Mouse (Mus musculus) embryo, embryonic 9.5 days (tissue): Measurements from ENCODE around the gene Gm45753.

Source experiments
- DNase-seq: peaks from one replicate; pipeline ENCODE4 v3.0.0-alpha.2; 2017; ENCODE audit errors: extremely low spot score

The Gm45753 gene

DNA sequence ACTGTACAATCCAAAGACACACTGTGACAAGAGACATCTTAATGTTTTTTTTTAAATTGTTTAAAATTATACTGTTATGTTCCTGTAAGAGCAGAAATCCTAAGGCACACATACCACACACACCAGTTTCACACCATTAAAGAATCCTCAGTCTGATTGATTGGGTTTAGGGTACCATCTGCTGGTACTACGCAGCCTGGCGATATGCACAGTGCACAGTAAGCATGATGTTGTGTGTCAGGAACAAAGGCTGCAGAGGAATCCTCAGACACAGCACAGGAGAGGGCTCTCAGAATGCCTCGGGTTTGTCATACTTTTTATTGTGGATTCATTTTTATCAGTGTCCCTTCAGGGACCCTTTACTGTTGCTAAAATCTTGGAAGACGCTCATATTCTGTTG, 33.9 kb downstream of the Gm45753 start:
- no peak for DNase-seq

DNA sequence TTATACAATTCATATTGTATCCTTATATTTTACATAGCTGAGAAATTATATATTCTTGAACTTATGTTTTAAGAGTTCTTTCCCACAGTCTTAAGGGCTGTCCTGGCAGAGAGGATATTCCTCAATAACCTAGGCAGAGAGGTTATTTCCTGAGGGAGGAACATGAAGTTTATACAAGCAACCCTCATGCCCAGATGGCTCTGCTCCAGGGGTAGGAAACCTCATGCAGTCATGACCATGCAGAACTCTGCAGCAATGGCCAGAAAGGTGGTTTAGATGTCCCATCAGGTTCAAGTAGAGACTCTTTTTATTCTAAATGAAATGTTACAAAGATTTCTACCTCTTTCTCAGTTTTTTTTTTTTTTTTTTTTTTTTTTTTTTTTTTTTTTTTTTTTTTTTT, 39.2 kb downstream of the Gm45753 start:
- DNase-seq, result no peak

DNA sequence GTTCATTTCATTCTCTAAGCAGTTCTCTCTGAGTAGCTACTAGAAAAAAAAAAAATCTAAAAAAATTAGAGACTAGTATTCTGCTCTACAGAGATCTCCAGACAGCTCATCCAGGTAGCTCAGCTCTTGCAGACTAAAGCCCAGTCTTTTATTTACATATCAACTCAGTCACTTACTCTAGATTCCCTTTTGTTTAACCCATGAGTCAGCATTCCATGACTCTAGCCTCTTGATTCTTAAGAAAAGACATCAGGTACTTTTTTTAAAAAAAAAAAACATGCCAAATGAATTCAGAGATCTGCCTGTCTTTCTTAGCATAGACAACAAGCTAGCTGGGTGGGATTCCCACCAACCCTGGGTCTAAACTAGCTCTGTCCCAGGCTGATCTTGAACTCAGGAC, 39.8 kb downstream of the Gm45753 start:
- no peak for DNase-seq

DNA sequence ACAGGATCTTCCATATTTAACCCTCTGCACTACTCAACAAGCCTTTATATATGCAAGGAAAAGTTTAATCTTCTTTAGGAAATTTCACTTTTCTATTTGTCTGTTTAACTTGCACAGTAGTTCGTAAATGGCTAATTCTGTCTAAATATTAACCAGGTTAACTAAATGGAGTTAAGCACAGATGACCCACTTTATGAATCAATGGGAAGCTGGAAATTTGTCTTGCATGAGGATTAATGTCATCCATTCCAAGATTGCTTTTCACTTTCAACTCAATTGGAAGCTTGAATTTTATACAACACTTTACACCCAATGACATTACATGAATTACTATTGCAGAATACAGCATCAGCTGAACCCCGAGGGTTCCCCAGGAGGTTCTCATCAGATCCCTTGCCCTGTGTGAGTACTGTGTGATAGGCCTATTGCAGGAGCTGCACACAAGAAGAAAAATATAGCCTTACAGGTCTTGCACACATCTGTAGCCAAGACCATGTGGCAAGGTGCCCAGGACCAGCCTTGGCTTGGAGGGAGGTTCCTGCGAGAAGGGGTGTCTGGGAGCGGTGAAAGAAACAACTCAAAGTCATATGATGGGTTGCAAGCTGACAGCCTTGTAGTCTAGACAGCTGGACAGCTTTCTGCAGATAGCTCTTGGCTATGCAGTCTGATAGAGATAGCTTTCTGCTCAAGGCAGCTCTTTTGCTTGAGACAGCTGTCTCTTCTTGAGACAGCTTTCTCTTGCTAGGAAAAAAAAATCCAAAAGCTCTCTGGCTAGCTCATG, 40.5 kb downstream of the Gm45753 start:
- DNase-seq, result no peak

DNA sequence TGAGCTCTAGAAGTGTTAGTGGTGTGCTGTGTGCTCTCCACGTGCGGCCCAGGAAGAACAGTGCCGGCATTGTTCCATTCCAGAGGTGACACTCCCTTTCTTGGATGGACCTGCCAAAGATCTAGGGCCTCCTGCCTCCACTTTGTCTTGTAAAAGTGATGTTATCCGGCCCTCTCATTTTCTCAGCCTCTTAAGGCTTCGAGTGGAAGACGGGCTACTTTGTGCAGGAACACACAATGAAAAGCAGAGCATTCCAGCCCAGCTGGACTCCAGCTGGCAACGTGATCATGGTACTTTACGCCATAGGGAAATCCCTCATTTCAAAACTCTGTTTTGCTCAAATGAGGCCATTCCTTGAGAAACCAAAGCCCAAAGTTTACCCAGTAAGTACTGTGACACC, 41.3 kb downstream of the Gm45753 start:
- no peak for DNase-seq

DNA sequence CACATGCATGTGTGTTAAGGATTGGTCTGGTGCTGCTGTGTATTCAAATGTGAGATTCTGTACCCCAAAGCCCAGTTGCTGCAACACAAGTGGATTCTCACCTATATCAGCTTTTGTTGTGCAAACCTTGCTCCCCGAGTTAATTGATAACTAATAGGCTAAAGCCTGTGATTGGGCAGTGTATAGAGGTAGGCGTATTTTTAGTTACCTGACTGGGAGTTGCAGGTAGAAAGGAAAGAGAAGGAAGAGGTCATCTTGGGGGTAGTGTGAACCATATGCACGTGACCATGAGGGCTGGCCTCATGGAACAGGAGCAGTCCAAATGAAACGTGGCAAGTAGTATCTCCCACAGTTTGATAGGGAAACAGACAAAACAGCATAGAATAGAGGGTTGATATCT, 43.3 kb downstream of the Gm45753 start:
- no peak for DNase-seq

DNA sequence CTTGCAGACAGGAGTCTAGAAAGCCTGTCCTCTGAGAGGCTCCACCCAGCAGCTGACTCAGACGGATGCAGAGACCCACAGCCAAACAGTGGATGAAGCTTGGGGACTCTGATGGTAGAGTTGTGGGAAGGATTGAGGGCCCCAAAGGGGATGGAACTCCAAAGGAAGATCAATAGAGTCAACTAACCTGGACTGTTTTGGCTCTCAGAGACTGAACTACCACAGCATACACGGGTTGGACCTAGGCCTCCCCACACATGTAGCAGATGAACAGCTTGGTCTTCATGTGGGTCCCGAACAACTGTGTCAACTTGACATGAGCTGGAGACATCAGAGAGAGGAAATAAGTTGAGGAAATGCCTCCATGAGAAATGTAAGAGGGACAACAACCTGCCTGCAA, 45.4 kb downstream of the Gm45753 start:
- no peak for DNase-seq

DNA sequence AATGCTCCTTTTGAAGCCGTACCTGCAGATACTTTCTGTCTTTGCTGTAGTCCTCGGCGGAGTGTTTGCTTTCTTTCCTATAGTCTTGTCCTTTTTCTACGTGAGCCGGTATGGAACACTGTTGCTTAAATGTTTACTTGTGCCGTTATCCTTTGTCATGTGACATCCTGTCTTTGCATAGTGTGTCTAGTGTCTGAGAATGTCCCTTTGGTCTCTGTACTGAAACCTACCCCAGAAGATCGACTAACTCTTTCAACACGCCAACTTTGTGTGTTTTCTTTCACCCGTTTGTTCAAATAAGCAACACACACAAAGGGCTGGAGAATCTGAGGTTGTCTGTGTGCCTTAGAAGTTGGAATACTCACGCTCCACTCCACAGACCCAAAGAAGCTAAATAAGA, 46.3 kb downstream of the Gm45753 start, which contains the start of gene F11:
TSS of gene F11 (minus strand) at position 112 of the 400 bp plus-strand sequence.
- DNase-seq, result no peak

DNA sequence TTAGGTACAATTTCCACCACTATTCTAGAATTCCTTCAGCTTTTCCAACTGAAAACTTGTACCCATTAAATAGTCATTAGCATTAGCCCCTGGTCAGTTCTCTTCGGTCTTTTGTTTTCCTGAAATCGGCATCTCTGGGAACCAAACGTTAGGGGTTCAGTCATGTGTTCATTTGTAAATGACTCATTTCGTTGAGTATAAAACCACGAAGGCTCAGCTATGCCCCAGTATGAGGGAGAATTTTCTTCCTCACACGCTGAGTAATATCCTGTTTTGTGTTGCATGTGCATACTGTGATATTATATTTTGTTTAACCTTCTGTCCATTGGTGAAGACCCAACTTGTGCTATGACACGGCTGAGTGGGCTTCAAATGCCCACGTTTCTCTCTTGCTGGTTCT, 49.8 kb downstream of the Gm45753 start:
- no peak for DNase-seq

DNA sequence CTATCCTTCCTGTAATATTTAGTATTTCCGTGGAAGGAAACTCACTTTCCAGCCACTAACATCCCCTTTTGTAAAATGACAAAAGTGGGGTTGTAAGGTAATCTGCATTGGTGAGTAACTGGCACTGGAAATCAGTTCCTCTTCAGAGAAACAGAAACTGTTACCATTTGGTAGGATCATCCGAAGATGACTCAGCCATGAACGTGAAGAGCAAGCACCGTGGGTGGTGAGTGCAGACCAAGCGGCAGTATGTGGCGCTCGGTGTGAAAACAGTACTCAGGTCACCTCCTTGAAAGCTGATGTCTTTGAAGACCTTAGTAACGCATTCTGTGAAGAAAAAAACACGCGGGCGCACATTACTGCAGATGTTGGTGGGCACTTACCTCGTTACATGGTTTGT, 53.2 kb downstream of the Gm45753 start:
- DNase-seq, result no peak

DNA sequence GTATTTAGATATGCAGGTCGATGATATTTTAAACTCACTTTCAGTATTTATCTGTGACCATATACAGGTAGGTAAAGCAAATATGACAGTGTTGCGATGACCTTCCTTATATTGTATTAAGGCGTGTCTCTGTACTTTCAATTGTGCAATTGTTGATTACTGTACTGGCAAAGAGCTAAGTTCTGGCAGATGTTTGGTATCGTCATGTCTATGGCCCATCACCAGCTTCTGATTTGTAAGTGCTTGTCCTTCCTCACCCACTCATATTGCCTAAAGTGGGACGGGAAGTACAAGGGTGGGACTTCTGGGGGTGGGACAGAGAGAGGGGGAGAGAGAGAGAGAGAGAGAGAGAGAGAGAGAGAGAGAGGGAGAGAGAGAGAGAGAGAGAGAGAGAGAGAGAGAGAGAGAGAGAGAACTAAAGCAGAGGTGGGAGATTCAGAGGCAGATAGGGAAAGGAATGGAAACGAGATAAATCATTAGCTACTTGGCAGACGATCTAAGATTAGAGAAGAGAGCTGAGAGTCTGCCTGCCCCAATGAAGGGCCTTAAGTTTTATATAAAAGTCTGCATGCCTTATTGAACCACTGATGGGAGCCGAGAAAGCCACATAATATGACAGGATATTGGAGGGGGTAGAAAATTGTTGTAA, 53.9 kb downstream of the Gm45753 start:
- no peak for DNase-seq

DNA sequence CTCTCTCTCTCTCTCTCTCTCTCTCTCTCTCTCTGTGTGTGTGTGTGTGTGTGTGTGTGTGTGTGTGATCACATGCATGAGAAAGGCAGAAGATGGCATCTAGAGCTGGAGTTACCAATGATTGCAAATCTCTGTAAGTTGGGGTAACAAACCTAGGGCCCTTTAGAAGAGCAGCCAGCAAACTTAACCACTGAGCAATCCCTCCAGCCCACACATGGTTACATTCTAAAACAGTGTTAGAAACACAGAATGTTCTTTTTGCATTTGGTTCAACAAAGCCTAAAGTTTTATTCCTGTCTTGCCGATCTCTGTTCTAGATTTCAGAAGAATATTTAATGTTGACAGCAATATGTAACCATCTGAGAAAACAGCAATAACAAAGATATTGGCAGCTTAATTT, 54.7 kb downstream of the Gm45753 start:
- no peak for DNase-seq

DNA sequence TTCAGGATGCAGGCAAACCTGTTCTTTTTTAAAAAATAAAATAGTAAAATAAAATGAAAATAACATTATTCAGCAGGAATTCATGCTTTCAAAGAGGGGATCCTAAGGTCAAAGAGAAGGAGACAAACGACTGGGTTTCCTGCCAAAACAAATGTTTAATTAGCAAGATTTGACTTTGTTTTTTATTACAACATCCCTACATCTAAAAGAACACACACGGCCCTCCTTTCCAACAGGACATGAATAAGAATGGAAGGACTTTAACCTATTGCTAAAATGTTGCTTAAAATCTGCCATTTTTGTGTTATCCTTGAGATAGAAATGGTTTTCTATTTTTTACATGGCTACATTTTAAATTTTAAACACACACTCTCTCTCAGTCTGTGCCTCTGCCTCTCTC, 55.2 kb downstream of the Gm45753 start:
- DNase-seq, result no peak

DNA sequence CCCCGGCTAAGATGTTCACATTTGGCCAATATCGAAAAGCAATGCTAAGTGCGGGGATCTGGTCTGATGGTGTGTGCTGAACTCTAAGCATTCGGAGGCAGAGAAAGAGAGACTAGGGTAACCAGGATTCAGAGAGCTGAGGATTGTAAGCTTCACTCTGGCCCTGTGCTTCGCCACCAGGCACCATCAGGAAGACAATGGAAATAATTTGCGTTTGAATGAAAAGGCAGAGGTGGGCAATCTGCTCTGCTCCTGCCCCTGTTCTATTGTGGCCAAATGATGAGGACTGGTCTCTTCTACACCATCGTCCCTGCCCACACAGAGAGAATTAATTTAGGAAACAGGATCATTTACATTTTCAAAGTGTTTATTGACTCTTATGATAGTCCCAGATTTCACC, 62.0 kb downstream of the Gm45753 start:
- DNase-seq, result no peak

DNA sequence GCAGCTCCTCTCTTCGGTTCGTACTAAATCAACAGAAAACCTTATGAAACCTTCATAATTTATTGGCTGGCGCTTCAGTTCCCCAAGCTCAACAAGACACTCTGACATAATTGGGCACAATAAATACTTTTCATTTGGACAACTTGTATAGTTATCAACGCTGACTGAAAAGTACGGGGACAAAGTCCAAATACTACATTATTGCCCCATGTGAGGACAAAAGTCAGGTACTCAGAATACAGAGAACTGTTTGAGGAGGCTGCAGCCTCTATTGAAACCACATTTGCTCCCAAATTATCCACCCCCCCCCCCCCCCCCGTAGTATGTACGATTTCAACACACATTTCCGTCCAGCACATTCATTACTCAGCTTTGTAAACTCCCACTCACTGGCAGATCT, 68.9 kb downstream of the Gm45753 start:
- no peak for DNase-seq

DNA sequence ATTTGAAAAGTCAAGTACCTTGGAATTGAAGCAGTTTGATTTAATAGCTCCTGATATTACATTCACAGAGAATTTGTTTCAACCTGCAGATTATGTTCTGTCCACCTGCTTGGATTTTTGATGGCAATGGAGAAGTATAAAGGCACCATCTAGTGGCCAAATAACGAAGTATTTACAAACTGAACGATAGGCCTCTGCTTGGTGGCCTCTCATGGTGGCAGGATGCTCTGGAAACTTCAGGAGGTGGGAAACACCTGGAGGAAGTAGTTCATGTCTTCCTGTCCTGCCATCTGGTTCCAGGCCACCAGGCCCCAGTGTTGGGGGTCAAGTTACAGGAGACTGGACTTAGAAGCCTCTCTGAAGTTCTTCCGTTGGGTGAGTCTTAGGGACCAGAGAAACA, 70.0 kb downstream of the Gm45753 start:
- peak; percentile 43 for DNase-seq

DNA sequence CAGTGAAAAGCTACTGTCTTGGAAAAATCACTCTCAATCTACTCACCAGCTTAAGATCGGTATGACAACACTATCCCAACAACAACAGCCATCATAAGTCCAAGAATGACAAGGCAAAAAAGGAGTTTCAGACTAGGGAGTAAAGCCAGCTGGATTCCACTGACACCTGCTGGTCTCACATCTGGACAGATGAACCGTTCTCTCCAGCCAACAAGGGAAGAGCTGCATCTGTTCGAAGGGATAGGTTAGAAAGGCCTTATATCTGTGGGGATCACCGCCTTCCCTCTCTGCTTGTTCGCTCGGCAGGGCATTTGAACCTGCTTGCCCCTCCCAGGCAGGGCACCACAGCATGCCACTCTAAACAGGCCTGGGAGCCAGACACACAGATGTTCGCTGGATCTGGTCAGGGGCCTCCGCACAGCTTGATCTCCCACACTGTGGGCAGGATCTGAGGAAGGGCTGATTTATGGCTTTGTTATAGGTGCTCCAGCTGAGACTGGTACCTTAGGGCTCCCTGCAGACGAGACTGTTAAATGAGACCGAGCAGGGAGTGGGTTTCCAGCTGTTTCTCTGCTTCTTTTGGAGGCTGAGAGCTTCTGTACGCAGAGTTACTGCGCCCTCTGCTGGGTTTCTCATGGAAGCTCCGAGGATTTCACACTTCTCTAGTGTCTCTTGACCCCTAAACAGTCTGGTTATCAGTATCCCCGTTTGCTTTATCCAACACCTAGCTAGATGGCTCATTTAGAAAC, 71.9 kb downstream of the Gm45753 start:
- DNase-seq, result peak; percentile 56

DNA sequence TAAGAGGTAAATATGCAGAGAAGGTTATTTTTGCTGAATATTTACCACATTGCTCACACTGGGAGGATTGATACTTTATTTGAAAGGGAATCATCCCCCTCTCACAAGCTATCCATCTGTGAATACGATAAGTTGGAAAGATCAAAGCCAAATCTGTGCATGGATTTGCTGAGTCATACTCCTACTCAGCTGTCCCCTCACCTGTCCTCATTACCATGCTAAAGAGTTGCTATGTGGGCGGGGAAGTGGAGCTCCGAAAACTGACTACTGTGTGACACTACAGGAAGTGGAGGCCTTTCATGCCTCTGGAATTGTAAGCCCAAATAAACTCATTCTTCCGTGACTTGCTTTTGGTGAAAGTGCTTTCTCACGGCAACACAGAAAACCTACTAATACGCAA, 73.0 kb downstream of the Gm45753 start:
- no peak for DNase-seq

DNA sequence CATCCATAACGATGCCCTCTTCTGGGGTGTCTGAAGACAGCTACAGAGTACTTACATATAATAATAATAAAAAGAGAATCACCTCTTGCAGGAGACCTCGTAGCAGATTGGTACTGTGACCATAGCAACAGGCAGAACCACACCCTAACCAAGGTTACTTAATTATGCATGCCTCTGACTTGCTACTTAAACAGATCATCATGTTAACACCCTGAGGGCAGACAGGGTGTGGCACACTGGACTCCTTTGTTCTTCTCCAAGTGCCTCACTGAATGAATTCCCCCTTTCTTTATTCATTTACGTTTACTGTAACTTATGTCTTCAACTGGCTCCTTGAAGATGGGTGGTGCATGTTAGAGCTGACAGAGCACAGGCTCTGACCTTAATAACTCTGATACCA, 75.0 kb downstream of the Gm45753 start:
- no peak for DNase-seq
